Mouse (Mus musculus) erythroblast, embryonic 14.5 days (primary cell): ENCODE results near the gene Iqsec1.

Source experiments
- GATA1 ChIP-seq: IDR thresholded peaks from 2 replicates; pipeline ENCODE4 v1.6.1; 2012; ENCODE audit warnings: low read length, inconsistent platforms, mixed read lengths
- TAL1 ChIP-seq: IDR thresholded peaks from 3 replicates; pipeline ENCODE4 v1.6.1; 2012; ENCODE audit warnings: low read length, inconsistent platforms, mixed read lengths

GRCm38 (mm10) chr6:90809077-90809840 lies 179.2 kb downstream of the Iqsec1 start:
- TF ChIP-seq GATA1 = no peak
- TF ChIP-seq TAL1 = no peak
